Mouse (Mus musculus) midbrain, embryonic 14.5 days (tissue): ENCODE measurements around the gene Cetn4. TPM values are rescaled to one million over a fixed set of nuclear protein-coding genes. Genes with fewer than 3 reads are reported as not detected.

ENCODE experiments used
- ATAC-seq: fragments of 200-750 bp; cut with Nextera tagmentation; 2 replicates; pipeline ENCODE4 v1.8.0; 2017; ENCODE audit warnings: moderate number of reproducible peaks, moderate library complexity; ENCODE audit not compliant: low FRiP score, low TSS enrichment
- DNase-seq: peaks from one replicate; pipeline ENCODE4 v3.0.0-alpha.2; 2015
- H3K27ac ChIP-seq: fragments of 300-500 bp; sonication (generic); replicated peaks from 2 replicates; pipeline ENCODE4 v1.5.1; 2014; ENCODE audit warnings: mild to moderate bottlenecking, low read depth, low read length, moderate library complexity
- H3K27me3 ChIP-seq: fragments of 300-500 bp; sonication (generic); 2 replicates; pipeline ENCODE4 v1.6.1; 2014; ENCODE audit warnings: low read length, control low read depth, mixed read lengths; ENCODE audit not compliant: control insufficient read depth, insufficient read depth
- H3K36me3 ChIP-seq: fragments of 300-500 bp; sonication (generic); 2 replicates; pipeline ENCODE4 v1.6.1; 2014; ENCODE audit warnings: low read length, control low read depth; ENCODE audit not compliant: control insufficient read depth, insufficient read depth
- H3K4me1 ChIP-seq: fragments of 300-500 bp; sonication (generic); 2 replicates; pipeline ENCODE4 v1.6.1; 2014; ENCODE audit warnings: mild to moderate bottlenecking, antibody characterized with exemption, low read length, control low read depth; ENCODE audit not compliant: control insufficient read depth, insufficient read depth
- H3K4me2 ChIP-seq: fragments of 300-500 bp; sonication (generic); 2 replicates; pipeline ENCODE4 v1.6.1; 2014; ENCODE audit warnings: mild to moderate bottlenecking, low read length, moderate library complexity
- H3K4me3 ChIP-seq: fragments of 300-500 bp; sonication (generic); replicated peaks from 2 replicates; pipeline ENCODE4 v1.5.1; 2014; ENCODE audit warnings: low read depth, low read length
- H3K9ac ChIP-seq: fragments of 300-500 bp; sonication (generic); replicated peaks from 2 replicates; pipeline ENCODE4 v1.6.1; 2014; ENCODE audit warnings: mild to moderate bottlenecking, low read length, moderate library complexity
- H3K9me3 ChIP-seq: fragments of 300-500 bp; sonication (generic); 2 replicates; pipeline ENCODE4 v1.6.1; 2016; ENCODE audit warnings: low read length, control low read depth, mixed read lengths; ENCODE audit not compliant: control insufficient read depth
- WGBS: fragments of 180-500 bp; shearing (Covaris S2); extraction: QIAGEN DNeasy Blood & Tissue Kit; methylation state at CpG from one replicate; pipeline ENCODE4 v1.1.7; 2014; 5-methylcytosine and 5-hydroxymethylcytosine counted together
- polyA plus RNA-seq: library from polyadenylated mRNA; unstranded; fragments of >200 nt; fragmentation: Nextera tagmentation; extraction: Ambion mirVana; gene quantifications from 2 replicates; pipeline ENCODE4 v1.2.1, GENCODE M21; 2014

Gene Cetn4
- polyA plus RNA-seq, 1 experiment from 2014 or later, result 0.86 TPM

DNA sequence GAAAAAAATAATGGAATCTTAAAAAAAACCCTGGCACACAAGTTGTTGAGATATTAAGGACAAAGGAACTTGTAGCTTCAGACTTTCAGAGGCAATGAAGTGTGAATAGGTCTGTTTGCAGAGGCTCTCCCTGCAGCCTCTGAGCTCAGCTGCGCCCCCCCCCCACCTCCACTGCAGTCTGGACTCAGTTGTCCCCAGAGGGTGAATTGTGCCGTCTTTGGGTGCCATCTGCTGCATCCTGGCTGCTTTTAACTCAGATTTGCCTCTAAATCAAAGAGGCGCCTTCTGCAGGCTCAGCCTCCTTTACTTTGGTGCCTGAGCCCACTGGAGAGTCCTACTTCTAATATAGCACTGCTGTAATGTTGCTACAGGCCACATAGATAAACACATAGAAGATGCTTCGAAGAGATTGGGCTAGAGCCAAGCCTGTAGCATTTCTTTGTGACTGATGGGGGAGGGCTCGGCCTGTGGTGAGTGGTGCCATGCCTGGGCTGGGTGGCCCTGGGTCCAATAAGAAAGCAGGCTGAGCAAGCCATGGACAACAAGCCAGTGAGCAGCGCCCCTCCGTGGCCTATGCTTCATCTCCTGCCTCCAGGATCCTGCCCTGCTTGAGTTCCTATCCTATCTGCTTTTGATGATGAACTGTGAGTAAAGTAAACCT lies 21.5 kb downstream of the Cetn4 start:
- no peaks in the 10 kb centered on the region for H3K36me3 ChIP-seq
- 63% methylated on average over 7 of the region's 7 CpGs for WGBS
- H3K4me2 ChIP-seq, result no peak overlapping the region
- H3K9ac ChIP-seq, result no peak overlapping the region
- no peaks in the 10 kb centered on the region for H3K9me3 ChIP-seq
- H3K27me3 ChIP-seq, result no peaks in the 10 kb centered on the region
- no peak overlapping the region for H3K4me3 ChIP-seq
- DNase-seq (peak; percentile 17), ATAC-seq (no peak; the same call in none of the 2 replicates)
- no peak overlapping the region for H3K27ac ChIP-seq
- no peaks in the 10 kb centered on the region for H3K4me1 ChIP-seq

DNA sequence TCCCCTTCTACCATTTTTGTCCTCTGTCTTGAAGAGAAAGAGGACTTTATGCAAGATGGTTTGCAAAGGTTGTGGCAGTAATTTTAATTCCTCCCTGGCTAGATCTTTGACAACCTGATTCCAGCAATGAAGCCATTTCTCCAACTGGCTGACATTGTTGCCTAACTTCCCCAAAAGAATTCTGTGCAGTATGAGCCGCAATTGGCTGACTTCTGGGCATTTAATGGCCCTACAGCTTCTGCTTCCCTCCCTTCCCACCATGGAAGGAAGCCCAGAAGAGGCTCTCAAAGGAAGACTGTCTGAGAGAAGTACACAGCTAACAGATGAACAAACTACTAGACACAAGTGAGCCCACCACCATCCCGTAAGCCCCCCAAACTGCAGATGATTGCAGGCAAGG lies 23.3 kb downstream of the Cetn4 start:
- no peaks in the 10 kb centered on the region for H3K9me3 ChIP-seq
- DNase-seq, result no peak
- H3K27me3 ChIP-seq, result no peaks in the 10 kb centered on the region
- H3K4me2 ChIP-seq, result no peak overlapping the region
- WGBS, result 94% methylated on average over 2 of the region's 2 CpGs
- no peak overlapping the region for H3K27ac ChIP-seq
- H3K36me3 ChIP-seq, result no peaks in the 10 kb centered on the region
- no peak overlapping the region for H3K9ac ChIP-seq
- no peaks in the 10 kb centered on the region for H3K4me1 ChIP-seq
- no peak overlapping the region for H3K4me3 ChIP-seq
- ATAC-seq, result no peak

DNA sequence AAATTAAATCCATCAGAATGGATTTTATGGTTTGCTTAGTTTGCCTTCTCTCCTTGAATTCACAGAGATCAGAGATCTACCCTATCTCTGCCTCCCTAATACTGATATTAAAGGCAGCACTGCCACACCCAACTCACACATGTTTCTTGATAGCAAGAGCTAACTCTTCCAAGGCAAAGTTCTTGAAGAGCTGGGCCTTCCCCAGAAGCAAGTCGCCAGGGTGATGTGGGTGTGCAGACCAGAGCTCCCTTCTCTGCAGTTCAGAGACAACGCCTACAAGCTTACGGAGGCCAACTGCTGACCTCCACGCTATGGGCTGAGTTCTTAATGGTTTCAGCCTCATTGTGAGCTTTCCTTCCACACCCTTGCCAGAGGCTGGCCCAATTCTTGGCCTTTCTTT lies 29.3 kb downstream of the Cetn4 start:
- DNase-seq (no peak), ATAC-seq (no peak)
- no peak overlapping the region for H3K4me2 ChIP-seq
- no peaks in the 10 kb centered on the region for H3K4me1 ChIP-seq
- no peaks in the 10 kb centered on the region for H3K9me3 ChIP-seq
- WGBS, result 88% methylated on average over 4 of the region's 4 CpGs
- no peak overlapping the region for H3K4me3 ChIP-seq
- H3K9ac ChIP-seq, result no peak overlapping the region
- H3K36me3 ChIP-seq, result no peaks in the 10 kb centered on the region
- no peaks in the 10 kb centered on the region for H3K27me3 ChIP-seq
- H3K27ac ChIP-seq, result no peak overlapping the region

DNA sequence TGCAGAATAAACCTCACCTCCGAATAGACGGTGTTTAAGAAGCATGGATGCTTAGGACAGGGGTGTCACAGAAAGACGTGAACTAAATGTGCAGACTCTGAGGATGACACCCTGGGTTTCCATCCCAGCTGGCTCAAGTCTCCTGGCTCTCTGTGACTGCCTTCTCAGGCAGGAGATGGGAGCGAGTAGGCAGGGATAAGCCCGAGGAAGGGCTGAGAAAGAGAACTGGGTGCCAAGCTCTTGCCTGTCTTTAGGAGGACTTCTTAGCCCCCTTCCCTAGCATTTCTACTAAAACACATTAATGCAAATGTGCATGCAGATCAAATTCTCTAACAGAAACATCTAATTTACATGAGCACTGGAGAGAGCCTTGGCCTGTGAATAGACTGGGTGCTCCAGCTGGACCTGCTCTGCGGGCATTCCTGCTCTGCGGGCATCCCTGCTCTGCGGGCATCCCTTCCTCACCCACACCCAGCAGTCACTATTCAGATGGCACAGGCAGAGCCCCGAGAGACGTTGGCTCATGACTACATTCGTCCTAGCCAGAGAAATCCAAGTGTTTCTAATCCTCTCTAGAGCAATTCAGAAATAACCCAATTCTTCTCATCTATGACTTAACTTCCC lies 30.1 kb downstream of the Cetn4 start:
- no peak for DNase-seq
- H3K4me2 ChIP-seq, result no peak overlapping the region
- 78% methylated on average over 11 of the region's 11 CpGs for WGBS
- no peaks in the 10 kb centered on the region for H3K36me3 ChIP-seq
- no peak for ATAC-seq
- H3K4me1 ChIP-seq, result no peaks in the 10 kb centered on the region
- no peak overlapping the region for H3K9ac ChIP-seq
- no peaks in the 10 kb centered on the region for H3K27me3 ChIP-seq
- H3K9me3 ChIP-seq, result no peaks in the 10 kb centered on the region
- H3K4me3 ChIP-seq, result no peak overlapping the region
- no peak overlapping the region for H3K27ac ChIP-seq

DNA sequence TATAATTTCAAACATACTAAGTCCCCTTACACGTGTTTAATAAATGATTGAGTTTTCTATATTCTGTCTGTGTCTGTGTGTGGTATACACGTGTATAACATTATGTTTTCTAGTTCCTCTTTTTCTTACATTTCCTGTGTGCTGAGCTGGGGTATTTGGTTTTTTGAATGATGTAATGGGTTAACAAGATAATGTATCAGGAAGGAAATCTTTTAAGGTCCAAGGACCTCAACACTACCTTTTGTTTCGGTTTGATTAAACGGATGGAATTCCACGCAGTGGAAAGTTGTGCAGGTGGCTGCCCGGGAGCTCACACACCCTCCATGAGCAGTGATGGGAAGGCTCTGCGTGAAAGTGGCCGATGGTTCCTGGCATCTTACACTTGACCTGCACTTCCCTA lies 31.6 kb downstream of the Cetn4 start:
- no peak overlapping the region for H3K9ac ChIP-seq
- no peaks in the 10 kb centered on the region for H3K4me1 ChIP-seq
- H3K9me3 ChIP-seq, result no peaks in the 10 kb centered on the region
- H3K4me3 ChIP-seq, result no peak overlapping the region
- no peaks in the 10 kb centered on the region for H3K27me3 ChIP-seq
- DNase-seq (no peak), ATAC-seq (no peak)
- H3K36me3 ChIP-seq, result no peaks in the 10 kb centered on the region
- WGBS, result 83% methylated on average over 8 of the region's 8 CpGs
- H3K4me2 ChIP-seq, result no peak overlapping the region
- H3K27ac ChIP-seq, result no peak overlapping the region

DNA sequence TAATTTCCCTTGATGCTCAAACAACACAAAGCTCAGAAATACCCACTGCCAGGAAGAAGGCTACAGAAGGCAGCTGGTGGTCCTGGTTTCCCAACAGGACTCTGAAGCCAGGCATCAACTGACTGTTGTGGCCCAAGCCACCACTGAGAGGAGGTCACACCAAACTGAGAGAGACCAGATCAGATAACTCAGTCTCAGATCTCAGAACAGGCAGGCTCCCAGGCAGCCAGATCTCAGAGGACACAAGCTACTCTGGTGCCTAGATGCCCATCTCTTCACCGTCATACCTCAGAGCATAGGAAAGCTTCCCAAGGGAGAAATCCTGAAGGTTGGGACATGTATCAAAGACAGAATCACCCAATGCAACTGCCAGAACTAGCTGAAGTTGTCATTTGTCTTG lies 32.3 kb downstream of the Cetn4 start:
- 94% methylated on average over 1 of the region's 1 CpGs for WGBS
- no peak for ATAC-seq
- DNase-seq, result no peak

DNA sequence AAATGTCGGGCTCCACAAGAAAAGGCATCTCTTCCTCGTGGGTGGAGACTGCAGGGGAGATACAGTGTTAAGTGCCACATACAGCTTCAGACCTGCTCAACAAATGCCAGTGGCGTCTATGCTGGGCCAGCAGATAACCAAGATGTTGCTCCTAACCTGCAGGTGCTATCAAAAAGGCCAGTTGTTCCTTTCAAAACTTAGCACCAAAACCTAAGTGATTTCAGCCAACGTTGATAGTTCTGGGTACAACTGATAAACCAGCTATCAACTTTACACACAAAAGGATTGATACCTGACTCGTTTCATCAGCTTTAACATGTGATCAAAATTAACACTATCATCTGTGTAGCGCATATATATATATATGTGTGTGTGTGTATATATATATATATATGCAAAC lies 37.8 kb downstream of the Cetn4 start:
- WGBS, result 81% methylated on average over 6 of the region's 6 CpGs
- Histone ChIP-seq H3K9ac (no peak overlapping the region), H3K4me1 (no peaks in the 10 kb centered on the region), H3K4me2 (no peak overlapping the region), H3K27ac (no peak overlapping the region), H3K9me3 (no peaks in the 10 kb centered on the region), H3K36me3 (no peaks in the 10 kb centered on the region), H3K4me3 (no peak overlapping the region), H3K27me3 (no peaks in the 10 kb centered on the region)
- DNase-seq, result no peak
- ATAC-seq, result no peak

More for the DNA sequence above, 32.3 kb downstream of the Cetn4 start:
- Histone ChIP-seq H3K9ac (no peak overlapping the region), H3K36me3 (no peaks in the 10 kb centered on the region), H3K27me3 (no peaks in the 10 kb centered on the region), H3K27ac (no peak overlapping the region), H3K4me3 (no peak overlapping the region), H3K4me2 (no peak overlapping the region), H3K4me1 (no peaks in the 10 kb centered on the region), H3K9me3 (no peaks in the 10 kb centered on the region)

DNA sequence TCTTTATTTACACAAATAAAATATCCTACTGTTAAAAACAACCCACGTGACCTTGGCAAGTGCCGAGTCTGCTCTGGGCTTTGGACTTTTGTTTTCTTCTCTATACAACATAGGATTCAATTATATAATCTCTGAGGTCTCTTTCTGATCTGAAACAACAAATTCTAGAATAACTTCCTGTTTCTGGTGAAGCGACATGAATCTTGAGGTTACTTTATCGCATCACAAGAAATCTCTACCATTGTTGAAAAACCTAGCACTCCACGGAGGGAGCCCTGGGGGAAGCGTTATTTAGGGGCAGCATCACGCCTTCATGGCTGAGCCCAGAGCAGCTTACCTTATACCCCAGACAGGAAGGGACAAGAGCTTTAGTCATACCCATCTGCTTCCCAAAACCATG lies 39.4 kb downstream of the Cetn4 start:
- H3K4me1 ChIP-seq, result no peaks in the 10 kb centered on the region
- no peak overlapping the region for H3K9ac ChIP-seq
- H3K4me3 ChIP-seq, result no peak overlapping the region
- ATAC-seq (no peak), DNase-seq (no peak)
- WGBS, result 90% methylated on average over 7 of the region's 7 CpGs
- no peaks in the 10 kb centered on the region for H3K36me3 ChIP-seq
- H3K27me3 ChIP-seq, result no peaks in the 10 kb centered on the region
- no peak overlapping the region for H3K27ac ChIP-seq
- no peak overlapping the region for H3K4me2 ChIP-seq
- H3K9me3 ChIP-seq, result no peaks in the 10 kb centered on the region

DNA sequence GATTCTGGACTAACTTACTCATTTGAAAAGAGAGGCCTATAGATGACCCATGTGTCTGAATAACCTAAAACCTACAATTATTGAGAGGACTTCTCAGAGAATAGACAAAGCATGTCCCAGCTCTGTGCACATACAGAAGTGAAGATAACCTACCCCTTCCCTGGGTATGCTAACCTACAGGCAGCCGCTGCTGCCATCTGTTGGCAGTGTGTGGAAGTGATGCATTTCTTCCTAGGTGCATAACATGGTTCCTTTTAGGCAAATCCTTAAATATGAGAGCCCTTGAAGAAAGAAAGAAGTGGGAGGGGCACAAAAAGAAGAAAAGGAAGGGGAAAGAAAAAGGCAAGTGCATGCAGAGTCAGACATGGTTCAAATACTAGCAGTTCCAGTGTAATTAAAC lies 41.3 kb downstream of the Cetn4 start:
- no peak overlapping the region for H3K4me3 ChIP-seq
- no peaks in the 10 kb centered on the region for H3K36me3 ChIP-seq
- ATAC-seq (no peak; the same call in 1 of the 2 replicates), DNase-seq (peak; percentile 70)
- no peak overlapping the region for H3K4me2 ChIP-seq
- no peak overlapping the region for H3K27ac ChIP-seq
- 11% methylated on average over 1 of the region's 1 CpGs for WGBS
- no peaks in the 10 kb centered on the region for H3K27me3 ChIP-seq
- H3K4me1 ChIP-seq, result no peaks in the 10 kb centered on the region
- no peaks in the 10 kb centered on the region for H3K9me3 ChIP-seq
- H3K9ac ChIP-seq, result no peak overlapping the region
